Mouse (Mus musculus) inflammation-experienced regulatory T-cells, adult 6 months (primary cell): ENCODE measurements around the gene Ap2a1. TPM values are rescaled to one million over a fixed set of nuclear protein-coding genes. Genes with fewer than 3 reads are reported as not detected.
A peak's percentile ranks its signal among the peaks of the same experiment; 100 is the strongest.

Source experiments
- ATAC-seq: one replicate; pipeline ENCODE4 v1.8.0; 2017
- polyA plus RNA-seq, 3 experiments: library from polyadenylated mRNA; unstranded; fragments of 100-300 nt; shearing (Covaris generic); gene quantifications; one replicate each; pipeline ENCODE4 v1.2.1; 2017

Gene Ap2a1
- polyA plus RNA-seq, result 10 to 100 TPM in 1 of 3 experiments, 1 to 10 TPM in 2; 6.1 to 12.1 (median 7.1) TPM

DNA sequence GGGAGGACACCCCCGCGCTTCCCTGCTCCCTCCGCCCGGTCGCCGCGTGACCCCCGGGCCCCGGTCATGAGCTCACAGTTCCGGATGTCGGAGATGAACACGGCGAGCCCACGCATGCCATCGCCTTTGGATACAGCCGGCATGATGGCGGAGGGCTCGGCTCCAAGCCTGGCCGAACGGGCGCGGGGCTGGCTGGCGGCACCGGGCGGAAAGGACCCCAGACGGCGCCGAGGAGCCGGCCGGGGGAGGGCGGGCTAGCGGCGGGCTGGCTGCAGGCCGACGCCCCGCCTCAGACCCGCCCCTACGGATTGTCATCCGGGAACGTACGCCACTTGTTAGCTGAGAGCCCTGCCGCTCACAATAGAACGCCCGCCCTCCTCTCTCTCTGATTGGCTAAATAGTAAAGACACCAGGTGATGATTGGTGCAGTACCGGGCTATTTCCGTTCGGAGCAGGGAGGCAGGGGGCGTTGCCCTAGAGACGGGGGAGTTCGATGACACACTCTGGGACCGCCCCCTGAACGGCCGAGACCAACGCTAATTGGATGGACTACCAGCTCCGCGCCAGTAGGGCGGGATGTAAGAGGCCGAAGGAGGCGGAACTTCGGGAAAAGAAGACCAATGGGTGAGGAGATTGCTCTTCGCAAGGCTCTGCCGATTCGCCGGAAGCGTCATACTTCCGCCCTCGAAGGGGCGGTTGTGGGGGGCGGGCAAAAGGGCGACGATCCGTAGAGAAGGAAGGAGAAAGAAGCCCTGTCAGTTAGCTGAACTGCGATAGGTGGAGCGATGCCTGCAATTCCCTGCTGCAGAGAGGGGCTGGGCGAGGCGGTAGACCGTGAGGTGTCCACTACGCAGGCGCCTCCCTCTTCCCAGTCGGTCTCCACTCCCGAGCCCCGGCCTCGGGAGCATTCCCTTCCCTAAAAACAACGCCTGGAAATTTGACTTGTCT lies at the start of gene Ap2a1:
Gene Ap2a1 (minus strand): TSS at position 293 of the 948 bp plus-strand sequence.
- ATAC-seq, result peak; percentile 94

DNA sequence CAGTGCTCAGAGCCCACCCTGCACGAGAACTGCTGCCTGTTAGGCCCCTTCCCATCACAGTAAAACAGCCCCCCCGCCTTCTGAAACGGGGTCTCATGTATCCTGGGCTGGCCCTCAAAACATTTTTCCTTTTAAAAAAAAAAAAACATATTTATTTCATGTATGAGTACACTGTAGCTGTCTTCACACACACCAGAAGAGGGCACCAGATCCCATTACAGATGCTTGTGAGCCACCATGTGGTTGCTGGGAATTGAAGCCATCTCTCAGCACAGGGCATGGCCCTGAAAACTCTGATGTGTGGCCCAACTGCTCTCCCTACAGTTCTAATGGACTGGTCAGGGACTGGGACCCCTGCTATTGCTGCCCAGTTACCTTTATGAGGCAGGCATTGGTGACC lies 49.0 kb upstream of the Ap2a1 start:
- no peak for ATAC-seq

DNA sequence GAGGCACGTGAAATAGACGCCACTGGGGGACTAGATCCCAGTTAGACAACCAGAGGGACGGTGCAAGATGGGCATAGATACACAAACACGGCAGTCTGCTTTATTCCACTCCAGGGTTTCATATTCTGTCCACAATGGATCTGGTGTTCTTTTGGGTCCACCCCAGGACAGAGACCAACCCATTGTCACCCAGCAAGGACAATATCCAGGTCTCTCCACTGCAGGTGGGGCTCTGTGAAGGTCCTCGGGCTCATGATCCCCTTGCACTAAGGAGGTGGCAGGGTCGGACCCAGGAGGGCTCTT lies 45.8 kb upstream of the Ap2a1 start:
- ATAC-seq, result no peak

GRCm38 (mm10) chr7:44974383-44975116 lies 45.3 kb upstream of the Ap2a1 start, which contains the start of gene Cpt1c:
Gene Cpt1c (minus strand): TSS chr7:44974851.
- ATAC-seq, result no peak

DNA sequence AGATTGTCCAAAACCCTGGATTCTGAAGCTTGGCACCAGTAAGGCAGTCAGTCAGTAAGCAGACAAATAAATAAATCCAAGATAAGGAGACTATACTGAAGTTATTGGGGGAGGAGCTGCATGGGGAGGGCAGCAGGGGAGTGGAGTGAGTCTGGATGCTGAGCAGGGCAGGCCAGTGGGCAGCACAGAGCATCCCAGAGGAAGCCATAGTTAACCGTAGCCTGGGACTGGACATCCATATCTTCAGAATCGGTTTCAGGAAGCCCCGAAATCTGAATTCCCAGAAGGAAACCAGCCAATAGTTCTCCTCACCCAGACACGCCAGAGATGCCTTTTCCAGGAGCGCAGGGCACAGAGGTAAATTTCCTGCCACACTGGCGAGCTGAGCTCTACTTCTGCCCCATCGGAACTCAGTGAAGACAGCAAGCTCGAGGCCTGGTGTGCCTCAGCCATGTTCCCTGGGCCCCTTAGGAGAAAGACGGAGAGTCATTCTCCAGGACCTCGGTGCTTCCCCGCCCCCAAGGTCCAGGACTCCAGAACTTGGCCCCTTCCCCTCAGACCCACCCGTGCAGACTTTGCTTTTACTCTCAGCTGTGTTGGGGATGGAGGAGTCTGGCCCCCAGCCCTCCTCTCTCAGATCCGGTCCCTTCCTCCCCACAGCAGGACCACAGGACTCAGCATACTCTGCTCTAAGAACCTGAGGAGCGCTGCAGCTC lies 44.3 kb upstream of the Ap2a1 start:
- ATAC-seq, result no peak

DNA sequence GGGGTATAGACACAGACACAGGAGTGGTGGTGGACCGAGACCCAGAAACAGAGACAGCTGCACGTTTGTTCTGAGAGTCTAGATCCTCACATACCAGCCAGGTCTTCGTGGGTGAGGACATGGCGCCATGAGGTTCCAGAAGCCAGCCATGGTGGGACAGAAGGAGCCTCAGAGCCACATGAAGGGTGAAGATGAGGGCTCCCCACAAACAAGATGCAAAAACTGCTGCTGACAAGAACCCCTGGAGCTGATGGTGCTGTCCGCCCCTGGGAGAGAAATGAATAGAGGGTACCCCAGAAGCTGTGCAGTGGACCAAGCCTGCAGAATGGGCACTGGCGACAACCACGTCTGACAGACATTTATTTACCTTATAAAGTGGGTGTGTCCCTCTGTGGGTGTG lies 41.8 kb upstream of the Ap2a1 start:
- ATAC-seq, result no peak

GRCm38 (mm10) chr7:44970231-44970691 lies 41.0 kb upstream of the Ap2a1 start:
- ATAC-seq, result peak; percentile 90

GRCm38 (mm10) chr7:44966638-44967037 lies 37.3 kb upstream of the Ap2a1 start:
- no peak for ATAC-seq

DNA sequence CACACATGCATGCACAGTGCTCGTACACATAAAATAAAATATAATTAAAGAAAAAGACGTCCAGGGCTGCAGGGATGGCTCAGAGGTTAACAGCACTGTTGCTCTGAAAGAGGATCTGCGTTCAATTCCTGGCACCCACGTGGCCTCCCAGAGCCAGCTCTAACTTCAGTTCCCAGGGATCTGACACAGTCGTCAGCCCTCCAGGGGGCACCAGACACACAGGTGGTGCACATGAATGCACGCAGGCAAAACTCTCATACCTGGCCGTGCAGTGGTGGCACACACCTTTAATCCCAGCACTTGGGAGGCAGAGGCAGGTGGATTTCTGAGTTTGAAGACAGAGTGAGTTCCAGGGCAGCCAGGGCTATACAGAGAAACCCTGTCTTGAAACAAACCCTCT lies 36.7 kb upstream of the Ap2a1 start:
- no peak for ATAC-seq

DNA sequence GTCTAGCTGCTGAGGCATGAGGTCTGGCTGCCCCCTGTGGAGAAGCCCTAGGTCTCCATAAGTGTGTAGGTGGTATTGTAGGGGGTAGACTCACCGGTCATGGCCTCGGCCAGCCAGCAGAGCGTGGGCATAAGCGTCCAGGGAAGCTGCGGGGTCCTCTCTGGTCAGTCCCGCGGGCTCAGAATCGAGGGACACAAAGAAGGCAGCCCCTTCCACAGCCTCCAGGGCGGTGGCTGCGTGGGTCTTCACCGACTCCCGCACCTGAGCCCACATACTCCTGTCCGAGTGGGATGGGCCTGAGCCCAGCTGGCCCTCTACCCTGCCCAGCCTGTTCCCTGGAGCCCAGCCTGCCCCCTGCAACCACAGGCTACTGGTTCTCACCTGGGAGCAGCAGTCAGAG lies 35.7 kb upstream of the Ap2a1 start:
- no peak for ATAC-seq

DNA sequence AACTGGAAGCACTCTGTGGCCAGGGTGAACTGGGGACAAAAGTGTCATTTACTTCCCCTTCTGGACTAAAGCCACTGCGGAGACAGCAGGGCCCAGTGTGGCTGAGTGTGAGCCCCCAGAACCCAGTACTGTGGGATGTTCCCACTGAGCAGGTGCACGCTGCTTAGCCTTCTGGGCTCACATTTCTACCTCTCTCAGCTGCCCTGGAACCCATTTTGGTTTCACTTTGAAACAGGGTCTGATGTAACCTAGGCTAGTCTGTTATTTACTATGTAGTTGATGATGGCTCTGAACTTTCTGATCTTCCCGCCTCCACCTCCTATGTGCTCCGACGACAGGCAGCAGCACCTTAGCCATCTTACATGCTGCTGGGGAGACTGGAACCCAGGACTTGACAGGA lies 33.5 kb upstream of the Ap2a1 start:
- no peak for ATAC-seq

DNA sequence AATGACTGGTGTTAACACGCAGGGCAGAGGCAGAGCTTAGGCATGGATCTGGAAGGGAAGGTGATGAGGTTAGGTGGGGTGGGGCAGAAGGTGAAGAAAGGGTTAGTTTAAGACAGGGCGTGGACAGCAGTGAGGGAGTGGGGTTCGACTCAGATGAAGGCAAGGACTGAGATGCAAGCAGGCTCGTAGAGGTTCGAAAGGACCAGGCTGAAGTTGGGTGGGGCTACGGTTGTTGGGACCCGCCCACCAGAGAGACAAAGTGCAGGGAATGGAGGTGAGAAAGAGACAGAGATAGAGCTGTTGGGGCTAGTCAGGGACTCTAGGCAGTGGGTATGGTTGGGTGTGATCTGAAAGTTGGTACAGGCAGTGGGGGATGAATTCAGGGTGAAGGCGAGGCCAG lies 33.0 kb upstream of the Ap2a1 start:
- ATAC-seq, result no peak

GRCm38 (mm10) chr7:44960512-44960910 lies 31.2 kb upstream of the Ap2a1 start:
- no peak for ATAC-seq

DNA sequence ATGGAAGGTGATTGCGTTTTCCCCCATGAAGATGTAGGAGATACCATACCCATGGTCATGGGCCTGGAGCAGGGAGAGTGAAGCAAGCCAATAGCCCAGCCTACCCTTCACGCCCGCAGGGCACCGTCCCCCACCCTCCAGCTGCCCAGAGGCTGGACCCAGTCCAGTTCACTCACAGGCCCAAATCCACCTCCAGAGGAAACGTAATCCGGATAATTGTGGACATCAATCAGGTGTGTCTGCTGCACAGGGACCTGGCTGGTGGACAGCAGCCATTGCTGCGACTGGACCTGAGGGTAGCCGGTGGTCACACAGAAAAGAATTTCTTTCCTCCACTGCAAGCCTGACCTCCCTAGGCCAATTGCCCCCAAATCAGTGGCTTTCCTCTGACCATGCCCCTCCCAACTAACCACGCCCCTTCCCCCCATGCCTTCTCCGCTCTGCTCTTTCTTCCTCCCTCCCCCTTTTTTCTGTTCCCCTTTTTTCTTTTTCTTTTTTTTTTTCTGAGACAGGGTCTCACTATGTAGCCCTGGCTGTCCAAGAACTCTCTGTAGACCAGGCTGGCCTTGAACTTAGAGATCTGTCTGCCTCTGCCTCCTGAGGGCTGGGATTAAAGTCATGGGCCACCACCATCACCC lies 30.7 kb upstream of the Ap2a1 start:
- ATAC-seq, result no peak

DNA sequence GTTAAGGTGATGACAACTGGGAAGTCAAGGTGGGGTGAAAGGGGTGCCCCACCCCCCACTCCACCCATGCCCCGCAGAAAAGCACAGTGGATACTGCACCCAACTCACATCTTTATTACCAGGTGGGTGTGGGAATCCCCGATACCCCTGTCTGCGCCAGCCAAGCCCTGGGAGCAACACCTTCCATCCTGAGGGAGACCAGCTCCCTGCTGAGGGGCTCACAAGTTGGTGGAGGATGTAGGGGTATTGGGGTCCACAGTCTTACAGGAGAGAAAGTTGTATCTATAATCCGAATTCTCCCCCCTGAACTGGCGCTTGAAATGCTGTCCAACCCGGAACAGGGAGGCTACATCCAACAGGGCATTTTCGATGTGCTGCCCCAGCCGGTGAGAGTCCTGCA lies 30.0 kb upstream of the Ap2a1 start:
- ATAC-seq, result no peak

- no peak for ATAC-seq
Measured at GRCm38 (mm10) chr7:44958208-44958607, 28.9 kb upstream of the Ap2a1 start.

DNA sequence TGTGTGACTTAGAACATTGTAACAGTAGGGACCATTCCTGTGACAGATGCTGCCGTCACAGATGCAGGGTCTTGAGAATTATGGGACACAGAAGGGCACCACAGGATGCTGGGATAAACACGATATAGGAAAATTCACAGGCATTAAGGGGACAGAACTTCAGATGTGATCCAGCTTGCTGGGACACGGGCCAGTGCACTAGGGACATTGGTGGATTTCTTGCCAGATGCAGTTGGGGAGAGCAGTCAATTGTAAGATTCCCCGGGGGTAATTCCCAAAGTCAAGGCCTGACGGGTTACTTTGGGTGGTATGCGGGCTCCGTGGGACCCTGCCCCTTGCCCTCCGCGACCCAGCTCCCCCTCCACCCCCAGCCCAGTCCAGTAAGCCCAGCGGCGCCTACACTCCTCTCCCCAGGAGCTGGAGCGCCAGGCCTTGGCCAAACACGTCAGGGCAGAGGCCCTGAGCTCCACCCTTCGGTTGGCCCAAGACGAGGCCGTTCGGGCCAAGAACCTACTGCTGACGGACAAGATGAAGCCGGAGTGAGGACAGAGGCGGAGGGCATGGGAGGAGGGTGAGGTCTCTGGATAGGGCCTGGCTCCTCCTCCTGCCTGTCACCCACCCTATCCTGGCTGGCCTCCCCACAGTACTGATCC lies 28.0 kb upstream of the Ap2a1 start:
- ATAC-seq, result no peak

GRCm38 (mm10) chr7:44956266-44956665 lies 27.0 kb upstream of the Ap2a1 start:
- ATAC-seq, result no peak

DNA sequence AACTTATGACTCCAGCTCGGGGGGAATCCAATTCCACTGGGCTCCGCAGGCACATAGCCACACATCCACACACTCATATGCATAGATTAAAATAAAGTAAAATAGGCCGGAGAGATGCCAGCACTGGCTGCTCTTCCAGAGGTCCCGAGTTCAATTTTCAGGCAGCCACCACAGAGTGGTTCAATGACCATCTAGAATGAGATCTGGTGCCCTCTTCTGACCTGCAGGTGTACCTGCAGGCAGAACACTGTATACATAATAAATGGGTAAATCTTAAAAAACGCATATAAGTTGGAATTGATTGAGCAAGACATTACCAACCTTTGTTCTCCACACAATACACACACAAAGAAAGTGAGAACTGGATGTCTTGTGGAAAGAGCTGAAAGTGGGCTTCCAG lies 26.3 kb upstream of the Ap2a1 start:
- no peak for ATAC-seq

GRCm38 (mm10) chr7:44954091-44954885 lies 25.0 kb upstream of the Ap2a1 start:
- ATAC-seq, result no peak

DNA sequence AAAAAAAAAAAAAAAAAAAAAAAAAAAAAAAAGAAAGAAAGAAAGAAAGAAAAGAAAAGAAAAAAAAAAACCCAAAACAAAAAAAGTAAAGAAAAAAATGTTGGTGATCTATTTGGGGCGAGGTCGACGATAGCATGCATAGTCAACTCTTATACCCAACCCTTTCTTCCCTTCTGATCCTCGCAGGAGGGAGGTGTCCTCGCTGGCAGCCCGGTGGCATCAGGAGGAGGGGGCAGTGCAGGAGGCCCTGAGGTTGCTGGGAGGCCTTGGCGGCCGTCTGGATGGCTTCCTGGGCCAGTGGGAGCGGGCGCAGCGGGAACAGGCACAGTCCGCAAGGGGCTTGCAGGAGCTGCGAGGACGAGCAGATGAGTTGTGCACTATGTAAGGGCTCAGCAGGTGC lies 24.3 kb upstream of the Ap2a1 start:
- ATAC-seq, result no peak
